Mouse (Mus musculus) heart, embryonic 14.5 days (tissue): ENCODE results near the gene Ppard. TPM values are rescaled to one million over a fixed set of nuclear protein-coding genes. Genes with fewer than 3 reads are reported as not detected.
A peak's percentile ranks its signal among the peaks of the same experiment; 100 is the strongest.
"Not testable (repeated sequence)": the region's sequence is repeated elsewhere in the genome, so short reads cannot be mapped to it uniquely, and the experiment has no call there.

ENCODE experiments used
- ATAC-seq: fragments of 200-750 bp; cut with Nextera tagmentation; 2 replicates; pipeline ENCODE4 v1.8.0; 2017; ENCODE audit warnings: low read depth, moderate TSS enrichment; ENCODE audit not compliant: insufficient number of reproducible peaks, insufficient read depth, low FRiP score
- H3K27ac ChIP-seq, 2 experiments: fragments of 200-500 bp in 1 of 2; fragments of 300-500 bp in 1 of 2; sonication (generic) in 1 of 2; replicated peaks in 1 of 2; 2 replicates each; pipeline ENCODE4 v1.5.1; 2012 to 2014; ENCODE audit warnings: low read depth in 2 of 2, low read length in 2 of 2, control low read depth in 1 of 2, mild to moderate bottlenecking in 1 of 2, mixed read lengths in 1 of 2; ENCODE audit not compliant: control insufficient read depth in 1 of 2, insufficient read depth in 1 of 2
- H3K27me3 ChIP-seq: fragments of 300-500 bp; sonication (generic); 2 replicates; pipeline ENCODE4 v1.6.1; 2014; ENCODE audit warnings: mild to moderate bottlenecking, low read length, control low read depth; ENCODE audit not compliant: control insufficient read depth, insufficient read depth
- H3K36me3 ChIP-seq: fragments of 300-500 bp; sonication (generic); 2 replicates; pipeline ENCODE4 v1.6.1; 2014; ENCODE audit warnings: mild to moderate bottlenecking, control low read depth, low read length, mixed read lengths; ENCODE audit not compliant: control insufficient read depth, insufficient read depth
- H3K4me1 ChIP-seq, 2 experiments: fragments of 200-500 bp in 1 of 2; fragments of 300-500 bp in 1 of 2; sonication (generic) in 1 of 2; 2 replicates each; pipeline ENCODE4 v1.6.1; 2012 to 2014; ENCODE audit warnings: low read length in 2 of 2, control low read depth in 1 of 2, mixed read lengths in 1 of 2; ENCODE audit not compliant: control insufficient read depth in 2 of 2, insufficient read depth in 2 of 2
- H3K4me2 ChIP-seq: fragments of 300-500 bp; sonication (generic); 2 replicates; pipeline ENCODE4 v1.6.1; 2014; ENCODE audit warnings: mild to moderate bottlenecking, low read length
- H3K4me3 ChIP-seq, 2 experiments: fragments of 200-500 bp in 1 of 2; fragments of 300-500 bp in 1 of 2; sonication (generic) in 1 of 2; 2 replicates each; pipeline ENCODE4 v1.5.1; 2012 to 2014; ENCODE audit warnings: low read length in 2 of 2, mild to moderate bottlenecking in 2 of 2, control low read depth in 1 of 2, low read depth in 1 of 2, moderate library complexity in 1 of 2; ENCODE audit not compliant: control insufficient read depth in 1 of 2, insufficient read depth in 1 of 2
- H3K9ac ChIP-seq: fragments of 300-500 bp; sonication (generic); 2 replicates; pipeline ENCODE4 v1.6.1; 2014; ENCODE audit warnings: mild to moderate bottlenecking, low read length
- H3K9me3 ChIP-seq: fragments of 300-500 bp; sonication (generic); 2 replicates; pipeline ENCODE4 v1.6.1; 2016; ENCODE audit warnings: low read length, control low read depth; ENCODE audit not compliant: control insufficient read depth
- WGBS: fragments of 180-500 bp; shearing (Covaris S2); extraction: QIAGEN DNeasy Blood & Tissue Kit; methylation state at CpG from one replicate; pipeline ENCODE4 v1.1.7; 2014; 5-methylcytosine and 5-hydroxymethylcytosine counted together
- polyA plus RNA-seq: library from polyadenylated mRNA; unstranded; fragments of >200 nt; fragmentation: Nextera tagmentation; extraction: Ambion mirVana; gene quantifications from 2 replicates; pipeline ENCODE4 v1.2.1, GENCODE M21; 2014

Ppard gene
- polyA plus RNA-seq, 1 experiment from 2014 or later, result 2.2 TPM

DNA sequence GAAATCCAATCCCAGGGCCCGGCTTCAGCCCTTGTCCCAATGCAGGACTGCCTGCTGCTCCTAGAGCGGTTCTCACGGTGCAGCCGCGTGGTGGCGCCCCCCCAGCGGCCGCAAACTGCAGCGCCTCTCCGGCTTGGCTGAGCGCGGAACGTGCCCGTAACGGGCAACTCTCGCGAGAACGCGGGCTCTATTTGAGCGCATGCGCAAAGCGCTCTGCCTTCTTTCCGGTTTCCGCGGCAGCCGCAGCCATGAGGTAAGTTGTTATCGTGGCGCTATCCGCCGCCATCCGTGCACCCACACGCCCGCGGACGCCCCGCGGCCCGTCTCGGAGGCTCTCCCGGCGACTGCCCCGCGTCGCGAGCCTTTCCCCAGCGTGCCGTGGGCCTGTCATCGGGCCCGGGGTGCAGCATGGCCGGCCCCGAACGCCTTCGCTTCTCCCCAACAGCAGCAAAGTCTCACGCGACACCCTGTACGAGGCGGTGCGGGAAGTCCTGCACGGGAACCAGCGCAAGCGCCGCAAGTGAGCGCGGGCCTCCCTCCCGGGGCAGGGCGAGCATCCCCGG, 95.9 kb downstream of the Ppard start, which contains the start of gene Rpl10a:
Gene Rpl10a, plus strand, starts transcription at position 106 of the 563 bp plus-strand sequence.
- Histone ChIP-seq H3K4me2 (peak within 1 kb of the TSS; percentile 93), H3K27ac (peak within 1 kb of the TSS; percentile 83 to 91), H3K36me3 (peaks cover 46% of the 10 kb centered on the region), H3K9ac (peak within 1 kb of the TSS; percentile 98), H3K9me3 (no peaks in the 10 kb centered on the region), H3K4me3 (peak within 1 kb of the TSS; percentile 85 to 88), H3K27me3 (no peaks in the 10 kb centered on the region), H3K4me1 (peaks cover 27 to 37% of the 10 kb centered on the region in 2 experiments)
- ATAC-seq, result peak; percentile 80
- under 1% methylated on average over 65 of the region's 67 CpGs for WGBS

DNA sequence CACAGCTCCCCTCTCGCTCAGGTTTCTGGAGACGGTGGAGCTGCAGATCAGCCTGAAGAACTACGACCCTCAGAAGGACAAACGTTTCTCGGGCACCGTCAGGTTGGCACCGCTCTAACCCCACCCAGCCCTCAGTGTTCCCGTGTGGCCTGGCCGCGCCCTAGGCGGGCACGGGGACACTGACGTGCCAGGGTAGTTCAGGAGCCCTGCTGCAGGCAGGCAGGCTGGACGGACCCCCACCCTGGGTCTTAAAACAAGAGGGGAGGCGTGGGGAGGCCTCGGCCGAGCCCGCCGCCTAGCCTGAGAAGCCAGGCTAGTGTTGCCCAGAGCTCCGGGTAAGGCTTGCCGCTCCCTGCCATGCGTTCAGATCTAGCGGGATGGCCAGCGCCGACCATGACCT, 96.4 kb downstream of the Ppard start:
- peaks cover 31 to 41% of the 10 kb centered on the region in 2 experiments for H3K4me1 ChIP-seq
- no peaks in the 10 kb centered on the region for H3K9me3 ChIP-seq
- no peaks in the 10 kb centered on the region for H3K27me3 ChIP-seq
- peak; percentile 13; the same call in 1 of the 2 replicates for ATAC-seq
- peak overlapping the region; percentile 98 for H3K9ac ChIP-seq
- H3K4me2 ChIP-seq, result peak overlapping the region; percentile 93
- H3K27ac ChIP-seq, result peak overlapping the region; percentile 83 to 91
- under 1% methylated on average over 25 of the region's 25 CpGs for WGBS
- H3K36me3 ChIP-seq, result peaks cover 43% of the 10 kb centered on the region
- peak overlapping the region; percentile 85 to 88 for H3K4me3 ChIP-seq

DNA sequence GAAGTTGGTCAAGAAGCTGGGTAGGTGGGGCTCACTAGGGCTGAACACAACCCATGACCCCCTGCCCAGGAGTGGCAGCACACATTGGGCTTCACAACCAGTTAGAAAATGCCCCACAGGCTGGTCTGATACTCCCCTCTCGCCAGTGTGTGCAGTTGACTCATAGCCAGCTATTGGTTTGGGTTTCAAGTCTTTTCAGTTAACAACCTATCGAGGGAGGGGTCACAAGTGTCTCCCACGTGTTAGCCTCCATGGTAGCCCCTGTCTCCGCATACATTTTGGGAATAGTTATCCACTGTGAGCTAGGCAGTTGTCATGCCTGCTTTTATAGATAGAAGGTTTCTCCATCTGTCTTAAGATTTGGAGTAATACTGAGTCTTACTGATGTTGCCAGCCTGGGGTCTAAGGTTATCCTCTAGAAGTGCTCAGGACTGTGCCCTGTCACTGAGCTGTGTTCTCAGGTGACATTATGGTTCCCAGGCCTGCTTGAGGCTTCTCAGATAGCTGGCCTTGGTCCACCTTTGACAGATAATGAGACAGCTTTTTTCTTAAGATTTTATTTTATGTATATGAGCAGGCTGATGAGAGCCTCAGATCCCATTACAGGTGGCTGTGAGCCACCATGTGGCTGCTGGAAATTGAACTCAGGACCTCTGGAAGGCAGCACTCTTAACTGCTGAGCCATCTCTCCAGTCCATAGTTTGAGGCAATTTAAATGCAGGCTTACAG, 97.2 kb downstream of the Ppard start:
- Histone ChIP-seq H3K4me2 (peak overlapping the region; percentile 93), H3K4me1 (peaks cover 34 to 45% of the 10 kb centered on the region in 2 experiments), H3K4me3 (peak overlapping the region; percentile 85 to 88), H3K36me3 (peaks cover 43% of the 10 kb centered on the region), H3K27me3 (no peaks in the 10 kb centered on the region), H3K27ac (peak overlapping the region; percentile 83 to 91), H3K9ac (peak overlapping the region; percentile 98), H3K9me3 (no peaks in the 10 kb centered on the region)
- no peak for ATAC-seq
- WGBS, result 5% methylated on average over 4 of the region's 4 CpGs

DNA sequence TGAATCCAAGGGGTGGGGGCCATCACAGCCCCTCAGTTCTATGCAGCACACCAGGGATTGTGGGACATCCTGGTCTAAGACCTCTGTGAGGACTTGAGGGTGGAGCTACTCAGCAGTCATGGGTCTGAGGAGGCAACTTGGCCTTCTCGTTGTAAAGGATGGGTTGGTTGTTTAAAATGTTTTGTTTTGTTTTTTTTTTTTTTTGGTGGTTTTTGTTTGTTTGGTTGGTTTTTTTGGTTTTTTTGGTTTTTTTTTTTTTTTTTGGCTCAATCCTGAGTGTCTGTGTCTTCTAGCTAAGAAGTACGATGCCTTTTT, 97.7 kb downstream of the Ppard start:
- Histone ChIP-seq H3K9me3 (no peaks in the 10 kb centered on the region), H3K4me1 (peaks cover 34 to 45% of the 10 kb centered on the region in 2 experiments), H3K27ac (peak overlapping the region in 1 of 2 experiments; percentile 91; a peak in 1 of 4 replicates), H3K36me3 (peaks cover 48% of the 10 kb centered on the region), H3K27me3 (no peaks in the 10 kb centered on the region), H3K4me2 (peak overlapping the region; percentile 93), H3K4me3 (peak overlapping the region; percentile 85 to 88; a peak in 3 of 4 replicates), H3K9ac (peak overlapping the region; percentile 98)
- ATAC-seq, result no peak
- WGBS, result 56% methylated on average over 2 of the region's 2 CpGs

DNA sequence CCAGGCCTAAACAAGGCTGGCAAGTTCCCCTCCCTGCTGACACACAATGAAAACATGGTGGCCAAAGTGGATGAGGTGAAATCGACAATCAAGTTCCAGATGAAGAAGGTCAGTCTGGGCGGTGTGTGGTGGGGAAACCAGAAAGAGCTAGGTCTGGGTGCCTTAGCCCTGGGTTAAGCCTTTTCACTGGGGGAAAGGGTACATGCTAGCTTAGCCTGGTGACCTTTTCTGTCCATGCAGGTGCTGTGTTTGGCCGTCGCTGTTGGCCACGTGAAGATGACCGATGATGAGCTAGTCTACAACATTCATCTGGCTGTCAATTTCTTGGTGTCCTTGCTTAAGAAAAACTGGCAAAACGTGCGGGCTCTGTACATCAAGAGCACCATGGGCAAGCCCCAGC, 98.1 kb downstream of the Ppard start:
- not testable (repeated sequence) for H3K27me3 ChIP-seq, H3K27ac ChIP-seq, H3K9ac ChIP-seq, H3K4me3 ChIP-seq, ATAC-seq, H3K9me3 ChIP-seq
- Histone ChIP-seq H3K36me3 (peaks cover 52% of the 10 kb centered on the region), H3K4me2 (peak overlapping the region; percentile 93), H3K4me1 (peaks cover 34 to 45% of the 10 kb centered on the region in 2 experiments)
- 64% methylated on average over 6 of the region's 8 CpGs for WGBS

DNA sequence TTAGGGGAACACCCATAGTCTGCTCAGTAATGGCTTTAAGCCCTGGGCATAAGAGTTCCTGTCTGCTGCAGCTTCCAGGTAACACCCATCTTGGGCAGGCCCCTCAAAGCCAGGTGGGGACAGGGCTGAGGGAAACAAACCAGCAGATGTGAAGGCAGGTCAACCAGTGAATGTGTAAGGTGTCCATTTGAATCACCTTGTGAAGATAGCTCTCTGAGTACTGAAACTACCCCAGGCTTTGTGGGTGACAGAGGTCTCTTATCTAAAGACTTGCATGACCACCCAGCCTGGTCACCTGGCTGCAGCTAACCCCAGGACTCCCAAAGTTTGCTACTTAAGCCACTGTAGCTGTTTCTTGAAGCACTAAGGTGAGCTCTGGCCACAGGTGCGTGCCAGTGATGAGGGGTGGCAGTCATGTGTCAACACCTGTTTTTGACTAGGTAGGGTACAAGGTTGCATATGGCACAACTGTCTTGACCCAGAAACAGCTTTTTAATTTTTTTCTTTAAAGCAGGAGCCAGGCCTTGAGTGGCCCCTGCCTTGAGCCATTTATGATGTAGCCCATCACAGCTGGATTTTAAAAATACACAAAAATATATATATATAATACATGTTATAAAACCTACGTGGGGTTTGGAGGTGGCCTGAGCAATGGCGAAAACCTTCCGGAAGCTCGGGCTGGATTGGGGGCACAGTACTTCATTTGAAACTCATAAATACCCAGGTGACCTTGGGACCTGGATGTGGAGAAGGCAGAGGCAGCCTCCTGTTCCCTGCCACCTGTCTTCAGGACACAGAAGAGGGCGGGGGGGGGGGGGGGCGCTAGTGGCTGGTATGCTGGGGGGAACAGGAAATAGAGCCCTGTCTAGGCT, 99.0 kb downstream of the Ppard start:
- Histone ChIP-seq H3K4me3 (no peak overlapping the region), H3K36me3 (peaks cover 59% of the 10 kb centered on the region), H3K4me2 (no peak overlapping the region), H3K9ac (no peak overlapping the region; the same call in 1 of the 2 replicates), H3K27me3 (no peaks in the 10 kb centered on the region), H3K27ac (0 out of 4 replicates have a peak overlapping the region, but pooled peaks of 1 of the 2 experiments have one; percentile 3), H3K9me3 (no peaks in the 10 kb centered on the region), H3K4me1 (peaks cover 34 to 45% of the 10 kb centered on the region in 2 experiments)
- WGBS, result 49% methylated on average over 5 of the region's 7 CpGs
- no peak for ATAC-seq
